8 mouse cellular contexts compared by ENCODE assay signal in the genomic region with DNA sequence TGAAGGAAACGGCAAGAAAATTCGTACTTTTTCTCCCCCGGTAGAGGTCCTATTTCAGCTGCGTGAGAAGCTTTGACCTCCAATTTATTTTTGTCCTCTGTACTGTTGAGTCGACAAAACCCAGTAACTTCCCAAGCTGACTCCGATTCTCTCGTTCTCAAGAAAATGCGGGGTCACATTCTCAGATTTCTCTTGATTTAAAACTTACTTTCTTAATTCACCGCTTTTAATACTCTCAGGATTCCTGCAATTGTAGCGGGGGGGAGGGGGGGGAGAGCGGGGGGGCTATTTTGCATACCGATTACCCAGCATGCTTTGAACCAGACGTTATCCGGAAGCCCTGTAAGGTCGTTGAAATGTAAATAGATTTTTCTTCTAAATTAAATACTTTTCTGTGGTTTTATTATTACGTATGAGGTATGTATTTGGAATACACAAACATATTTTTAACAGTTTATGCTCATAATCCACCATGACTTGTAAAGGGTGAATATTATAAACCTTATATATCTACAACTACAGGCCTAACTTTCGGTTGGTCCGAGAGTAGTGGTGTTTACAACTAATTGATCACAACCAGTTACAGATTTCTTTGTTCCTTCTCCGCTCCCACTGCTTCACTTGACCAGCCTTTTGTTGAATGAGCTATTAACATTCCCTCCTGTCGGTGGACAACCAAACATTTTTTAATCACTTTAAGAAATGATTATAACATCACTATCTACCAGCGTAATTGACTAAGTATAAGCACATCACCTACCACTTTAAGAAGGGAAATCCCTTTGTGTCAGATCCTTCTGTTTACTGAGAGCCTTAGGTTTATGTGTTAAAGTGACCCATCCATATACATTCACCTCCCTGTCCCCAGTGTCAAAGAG. TPM values are rescaled to one million over a fixed set of nuclear protein-coding genes. Genes with fewer than 3 reads are reported as not detected.
DNase-seq lines count a peak whose midpoint lies in the region; ATAC-seq lines count a peak whose summit lies in the region.

No protein-coding gene starts in this region.

- no peaks in the 10 kb centered on the region for H3K4me1 ChIP-seq in heart, embryonic 12.5 days (replicated peaks)
- no peaks in the 10 kb centered on the region; the same call in 1 of the 2 replicates for H3K4me1 ChIP-seq in kidney, embryonic 16.5 days (ENCODE audit: insufficient read depth, low read length)

- DNase-seq in CD4-positive, CD25-positive, alpha-beta regulatory T cell, adult 2 months (ENCODE audit: low read depth, low spot score): peak; percentile 84
- DNase-seq in MEL-GATA-1-ER (ENCODE audit: extremely low read depth, low read depth): peak; percentile 88
- peak; percentile 85 for DNase-seq in embryo, embryonic 10.5 days (ENCODE audit: low spot score)
- DNase-seq in lung, postnatal 10 days: peak; percentile 33
- peak; percentile 90 for DNase-seq in retina, postnatal 1 day
- no peak for DNase-seq in urinary bladder, adult 18-20 months (ENCODE audit: low spot score in 2 of 2)

- no peaks in the 10 kb centered on the region for H3K9me3 ChIP-seq in heart, embryonic 12.5 days (replicated peaks)
- no peaks in the 10 kb centered on the region for H3K9me3 ChIP-seq in kidney, embryonic 16.5 days (ENCODE audit: low read length)

- H3K27me3 ChIP-seq in heart, embryonic 12.5 days (replicated peaks): no peaks in the 10 kb centered on the region; the same call in 1 of the 2 replicates
- H3K27me3 ChIP-seq in kidney, embryonic 16.5 days (ENCODE audit: insufficient read depth, low read length): no peaks in the 10 kb centered on the region

- H3K36me3 ChIP-seq in heart, embryonic 12.5 days: no peaks in the 10 kb centered on the region
- no peaks in the 10 kb centered on the region for H3K36me3 ChIP-seq in kidney, embryonic 16.5 days (ENCODE audit: insufficient read depth, low read length)

- under 1% methylated on average over 21 of the region's 21 CpGs for WGBS in heart, embryonic 12.5 days
- under 1% methylated on average over 21 of the region's 21 CpGs for WGBS in kidney, embryonic 16.5 days

- peak overlapping the region; percentile 58; the same call in 1 of the 2 replicates for H3K9ac ChIP-seq in heart, embryonic 12.5 days
- peak overlapping the region; percentile 67 for H3K9ac ChIP-seq in kidney, embryonic 16.5 days (replicated peaks; ENCODE audit: low read length)

- H3K4me2 ChIP-seq in heart, embryonic 12.5 days: peak overlapping the region; percentile 58
- peak overlapping the region; percentile 50 for H3K4me2 ChIP-seq in kidney, embryonic 16.5 days (replicated peaks; ENCODE audit: low read depth, low read length)

- peak; percentile 69 for ATAC-seq in heart, embryonic 12.5 days (ENCODE audit: insufficient number of reproducible peaks, low FRiP score)
- peak; percentile 82 for ATAC-seq in kidney, embryonic 16.5 days (ENCODE audit: low FRiP score, low TSS enrichment)

- peak overlapping the region; percentile 57 for H3K4me3 ChIP-seq in heart, embryonic 12.5 days
- H3K4me3 ChIP-seq in kidney, embryonic 16.5 days (ENCODE audit: low read length): peak overlapping the region; percentile 65

- peak overlapping the region; percentile 43 for H3K27ac ChIP-seq in heart, embryonic 12.5 days (ENCODE audit: poor library complexity, severe bottlenecking)
- H3K27ac ChIP-seq in kidney, embryonic 16.5 days (ENCODE audit: low read length): peak overlapping the region; percentile 84

RNA-seq across cellular contexts. Expression of gene Pdia4, which starts 31.9 kb away (rescaled TPM):
- polyA plus RNA-seq in heart, embryonic 12.5 days (2016; fragmentation: Nextera tagmentation; extraction: Ambion mirVana): 209 and 219 TPM in 2 replicates
- 397 and 399 TPM in 2 replicates for polyA plus RNA-seq in kidney, embryonic 16.5 days (2015; fragmentation: Nextera tagmentation; extraction: Ambion mirVana)

RNA-seq across cellular contexts. Expression of gene Zfp786, which starts 49.3 kb away (rescaled TPM):
- 1.3 and 1.6 TPM in 2 replicates for polyA plus RNA-seq in heart, embryonic 12.5 days (2016; fragmentation: Nextera tagmentation; extraction: Ambion mirVana)
- 3.6 and 3.9 TPM in 2 replicates for polyA plus RNA-seq in kidney, embryonic 16.5 days (2015; fragmentation: Nextera tagmentation; extraction: Ambion mirVana)

RNA-seq across cellular contexts. Expression of gene Zfp398, which starts 54.1 kb away (rescaled TPM):
- 3.7 and 4.7 TPM in 2 replicates for polyA plus RNA-seq in heart, embryonic 12.5 days (2016; fragmentation: Nextera tagmentation; extraction: Ambion mirVana)
- 9.1 and 10.8 TPM in 2 replicates for polyA plus RNA-seq in kidney, embryonic 16.5 days (2015; fragmentation: Nextera tagmentation; extraction: Ambion mirVana)

Comparison
In these comparisons a context has a peak if more than half of its experiments do, and no peak if none do; other contexts are left out.
1. DNase-seq: peak in CD4-positive, CD25-positive, alpha-beta regulatory T cell, adult 2 months (single experiment), MEL-GATA-1-ER (single experiment), embryo, embryonic 10.5 days (single experiment), lung, postnatal 10 days (single experiment) and retina, postnatal 1 day (single experiment); none in urinary bladder, adult 18-20 months (0 of 2).